Comparison of ENCODE assay signal across 16 mouse cellular contexts in the genomic region with DNA sequence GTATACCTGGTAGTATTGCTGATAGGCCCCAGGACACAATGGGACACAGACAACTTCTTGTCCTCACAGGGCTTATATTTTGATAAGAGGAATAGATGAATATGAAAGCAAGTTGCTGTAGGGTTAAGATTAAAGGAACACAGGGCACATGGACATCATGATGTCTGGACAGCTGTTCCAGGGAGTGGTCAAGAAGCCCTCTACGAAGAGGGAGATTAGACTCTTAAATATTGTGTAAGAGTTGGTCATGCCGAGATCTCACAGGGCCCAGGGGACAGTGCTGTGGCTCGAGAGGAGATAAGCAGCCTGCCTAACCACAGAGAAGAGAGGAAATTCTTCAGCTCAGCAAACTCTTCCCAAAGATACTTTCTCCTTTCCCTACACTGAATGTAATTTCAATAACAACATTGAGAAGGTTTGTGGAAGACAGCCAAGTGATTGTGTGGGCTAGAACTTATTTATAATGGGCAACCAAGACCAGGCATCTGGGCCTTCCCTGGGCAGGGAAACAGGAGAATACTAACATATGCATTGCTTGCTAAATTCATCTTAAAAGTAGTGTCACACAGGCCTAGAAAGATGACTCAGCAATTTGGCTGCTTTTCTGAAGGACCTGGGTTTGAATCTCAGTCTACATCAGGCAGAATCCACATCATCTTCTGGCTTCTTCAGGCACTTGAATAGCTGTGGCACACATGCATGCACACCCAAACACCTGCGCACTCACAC.
DNase-seq lines count a peak whose midpoint lies in the region; TF ChIP-seq lines count a peak whose summit lies in the region.
"Had no signal": no experiment of that assay in that cellular context is flagged by ENCODE, and none has a peak within 500 bp of the region (broad histone marks: within the 10 kb centered on the region; RNA-seq: fewer than 3 reads in every experiment).

No protein-coding gene starts in this region.

- no peak overlapping the region for H3K4me3 ChIP-seq in olfactory bulb, adult 2 months (ENCODE audit: insufficient read depth, low read depth, low read length)
- H3K4me3 ChIP-seq: limb, embryonic 12.5 days; liver, embryonic 15.5 days; neural tube, embryonic 13.5 days had no signal

- peaks cover 7% of the 10 kb centered on the region for H3K4me1 ChIP-seq in olfactory bulb, adult 2 months (ENCODE audit: control insufficient read depth, insufficient read depth, low read length)
- H3K4me1 ChIP-seq: liver, embryonic 15.5 days had no signal

- no peak for TF ChIP-seq CTCF in olfactory bulb, adult 2 months (IDR thresholded peaks at IDR 0.05; ENCODE audit: insufficient read depth, low read depth, low read length)

- peak overlapping the region; percentile 15; the same call in 1 of the 2 replicates for H3K27ac ChIP-seq in olfactory bulb, adult 2 months (ENCODE audit: insufficient read depth, low read depth, low read length)
- H3K27ac ChIP-seq: limb, embryonic 12.5 days; liver, embryonic 15.5 days; neural tube, embryonic 13.5 days had no signal

- TF ChIP-seq POLR2A in olfactory bulb, adult 2 months (IDR thresholded peaks at IDR 0.05; ENCODE audit: insufficient read depth, low read depth, low read length), result no peak

- peak; percentile 55 to 79 for DNase-seq in frontal cortex, adult 2 months (ENCODE audit: extremely low spot score in 1 of 2, low spot score in 1 of 2)
- DNase-seq in frontal cortex, postnatal 25 days (ENCODE audit: low spot score in 2 of 2), result no peak
- DNase-seq in left cerebral cortex, adult 18-20 months (ENCODE audit: low spot score in 2 of 2), result peak; percentile 28 to 51
- no peak for DNase-seq in left cerebral cortex, adult 11 months (ENCODE audit: low spot score)
- peak; percentile 32 for DNase-seq in NIH3T3 (ENCODE audit: low read depth)
- no peak for DNase-seq in ovary, postnatal 36 days (ENCODE audit: low spot score)
- no peak for DNase-seq in urinary bladder, adult 2 months (ENCODE audit: low spot score)
- DNase-seq: adrenal gland, postnatal 25 days; cerebellum, adult 9-10 months; kidney, adult 9 months; lung, postnatal 14 days; thymus, adult 18-20 months had no signal

- WGBS in olfactory bulb, adult 2 months, result 81% methylated on average over 4 of the region's 4 CpGs

Comparison
In these comparisons a context has a peak if more than half of its experiments do, and no peak if none do; other contexts are left out.
1. DNase-seq: peak in frontal cortex, adult 2 months (2 of 2), left cerebral cortex, adult 18-20 months (2 of 2) and NIH3T3 (single experiment); none in frontal cortex, postnatal 25 days (0 of 2), left cerebral cortex, adult 11 months (single experiment), ovary, postnatal 36 days (single experiment) and urinary bladder, adult 2 months (single experiment).